Mouse (Mus musculus): ENCODE measurements around the gene Gm26620.

The Gm26620 gene

DNA sequence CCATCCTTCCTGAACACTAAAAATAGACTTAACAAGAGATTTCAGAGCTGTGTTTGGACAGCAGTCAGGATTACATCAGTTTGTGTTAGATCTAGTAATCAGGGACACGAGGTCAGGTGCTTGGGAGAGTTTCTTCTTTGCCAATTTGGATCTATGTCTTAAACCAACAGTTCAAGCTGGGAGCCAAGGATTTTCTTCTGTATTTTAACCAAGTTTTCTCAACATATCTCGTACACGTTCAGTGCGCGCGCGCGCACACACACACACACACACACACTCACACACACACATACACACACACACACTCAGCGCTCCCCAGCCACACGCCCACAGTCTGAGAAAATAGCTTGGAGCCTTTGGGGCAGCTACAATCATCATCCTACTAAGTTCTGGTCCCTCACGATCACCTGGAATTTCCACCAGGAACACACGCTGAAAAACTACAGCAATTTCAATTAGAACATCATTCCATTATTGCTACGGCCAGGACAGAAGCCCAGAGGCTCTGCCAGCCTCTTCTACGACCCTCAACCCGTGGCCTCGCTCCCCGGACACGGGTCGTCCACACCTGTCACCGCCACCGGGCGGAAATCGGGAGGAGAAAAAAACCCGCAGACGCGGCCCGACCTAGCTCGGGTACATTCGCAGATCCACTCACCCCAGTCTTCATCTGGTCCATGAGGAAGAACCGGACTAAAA, 17.7 kb upstream of the Gm26620 start:
- ChIA-PET POLR2A (interaction anchor here (0.7 to 17.0 kb wide), 49 partner anchors 9 to 602 kb away, joined by 3 to 329 read pairs (median 4); partner anchors contain the start of genes Dusp12 (in 3 of the 4) and Gm26620 (in 3 of the 4)), CTCF (interaction anchor here in 3 of 4 experiments (0.7 to 1.4 kb wide), 4 partner anchors 18 to 34 kb away, joined by 3 to 6 read pairs (median 4); partner anchors contain the start of genes Dusp12 (in 1 of the 3) and Gm26620 (in 1 of the 3))

DNA sequence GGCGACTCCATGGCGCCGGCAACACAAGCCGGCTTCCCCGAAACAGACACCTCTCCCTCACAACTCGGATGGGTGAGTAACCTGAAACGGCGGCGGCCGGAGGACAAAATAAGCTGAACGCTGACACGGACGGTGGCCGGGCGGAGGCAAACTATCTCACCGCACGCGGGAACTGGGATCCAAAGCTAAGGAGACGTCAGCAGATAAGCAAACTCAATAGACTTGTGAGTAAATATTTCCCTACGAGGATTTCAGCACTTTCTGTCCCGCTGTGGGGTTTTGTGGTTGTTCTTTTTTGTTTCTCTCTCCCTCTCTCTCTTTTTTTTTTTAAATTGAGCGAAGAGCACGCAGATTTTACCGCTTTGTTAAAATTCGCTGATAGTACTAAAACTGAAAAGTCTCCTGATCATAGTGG, 17.2 kb upstream of the Gm26620 start, which contains the start of gene Atf6:
Gene Atf6, minus strand, starts transcription at position 81 of the 415 bp plus-strand sequence.
- ChIA-PET POLR2A (interaction anchor here (0.7 to 17.0 kb wide), 51 partner anchors 8 to 602 kb away, joined by 3 to 329 read pairs (median 4); partner anchors contain the start of genes Dusp12 (in 4 of the 4) and Gm26620 (in 3 of the 4)), CTCF (interaction anchor here in 2 of 4 experiments (1.3 to 1.4 kb wide), 3 partner anchors 18 to 34 kb away, joined by 4 to 6 read pairs (median 5); partner anchors contain the start of genes Dusp12 (in 1 of the 2) and Gm26620 (in 1 of the 2))

DNA sequence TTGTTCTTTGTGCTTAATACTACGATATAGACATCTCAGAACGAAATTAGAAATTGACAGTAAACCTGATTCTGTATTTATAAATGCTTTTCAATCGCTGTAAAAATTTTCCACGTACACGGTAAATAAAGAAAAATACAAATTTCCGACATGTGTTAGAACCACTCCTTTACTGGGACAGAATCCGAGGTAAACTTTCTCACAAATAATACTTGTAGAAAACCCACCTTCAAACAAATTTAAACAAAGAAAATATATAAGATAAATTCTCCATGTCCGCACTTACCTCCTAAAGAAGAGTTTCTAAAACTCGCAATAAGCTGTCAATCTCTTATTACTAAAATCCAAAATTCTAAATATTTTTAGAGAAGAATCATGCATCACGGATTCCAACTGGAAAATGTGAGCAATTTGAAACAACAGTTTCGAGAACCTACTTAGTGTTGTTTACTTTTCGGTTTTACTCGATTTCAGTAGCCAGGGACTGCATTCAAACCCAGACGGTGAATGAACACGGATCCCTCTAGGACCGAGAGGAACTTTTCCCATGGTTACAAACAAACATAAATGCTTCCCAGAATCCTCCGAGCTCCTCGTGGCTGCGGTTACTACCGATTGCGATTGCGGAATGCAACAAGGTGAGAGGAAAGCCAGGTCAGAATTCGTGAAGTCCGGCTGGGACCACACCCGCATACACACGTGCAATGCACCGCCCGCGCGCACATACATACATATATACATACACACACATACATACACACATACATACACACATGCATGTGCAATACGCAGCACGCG, 16.6 kb upstream of the Gm26620 start:
- ChIA-PET POLR2A (interaction anchor here (0.5 to 17.0 kb wide), 59 partner anchors 8 to 601 kb away, joined by 3 to 329 read pairs (median 4); partner anchors contain the start of genes Dusp12 (in 4 of the 4), Gm26620 (in 3 of the 4) and Ppox (in 1 of the 4)), CTCF (interaction anchor here in 3 of 4 experiments (0.6 to 1.4 kb wide), 7 partner anchors 17 to 413 kb away, joined by 3 to 6 read pairs (median 4); partner anchors contain the start of genes Dusp12 (in 1 of the 3) and Gm26620 (in 1 of the 3))

DNA sequence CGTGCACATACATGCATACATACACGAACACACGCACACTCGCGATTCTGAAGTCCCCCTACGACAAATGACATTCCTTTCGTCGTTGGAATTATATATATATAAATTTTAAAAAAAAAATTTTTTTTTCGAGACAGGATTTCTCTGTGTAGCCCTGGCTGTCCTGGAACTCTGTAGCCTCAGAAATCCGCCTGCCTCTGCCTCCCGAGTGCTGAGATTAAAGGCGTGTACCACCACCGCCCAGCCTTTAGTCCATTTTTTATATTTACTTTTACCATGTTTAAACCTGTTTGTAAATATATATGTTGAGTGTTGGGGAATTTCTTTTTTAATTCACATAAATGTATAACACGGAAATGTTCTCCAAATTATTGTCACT, 16.0 kb upstream of the Gm26620 start:
- POLR2A ChIA-PET: interaction anchor here (0.7 to 17.0 kb wide), 21 partner anchors 9 to 412 kb away, joined by 3 to 329 read pairs (median 7); partner anchors contain the start of genes Dusp12 (in 3 of the 4), Gm26620 (in 3 of the 4) and Ppox (in 1 of the 4)
- CTCF ChIA-PET: interaction anchor here in 1 of 4 experiments (1.0 kb wide), 2 partner anchors 33 to 413 kb away, joined by 3 to 4 read pairs; no protein-coding TSS in a partner anchor

DNA sequence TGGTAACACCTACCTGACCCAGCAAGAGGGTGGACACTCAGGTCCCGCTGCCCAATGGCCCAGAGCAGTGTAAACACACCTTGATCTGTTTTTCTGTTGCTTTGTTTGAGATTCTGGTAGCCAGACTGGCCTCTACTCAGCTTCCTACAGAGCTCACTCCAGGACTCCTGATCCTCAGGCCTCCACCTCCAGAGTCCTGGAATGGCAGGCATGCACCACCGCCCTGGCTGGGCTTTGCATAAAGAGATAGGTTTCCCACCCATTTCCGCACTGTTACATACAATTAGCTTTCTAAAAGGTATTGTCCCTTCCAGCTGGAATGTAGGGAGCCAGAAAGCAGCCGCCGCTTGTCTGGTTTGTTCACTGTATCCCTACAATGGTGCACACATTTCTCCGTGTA, 13.5 kb upstream of the Gm26620 start:
- ChIA-PET CTCF (interaction anchor here in 3 of 4 experiments (0.7 to 2.2 kb wide), 9 partner anchors 12 to 126 kb away, joined by 3 to 10 read pairs (median 5); partner anchors contain the start of genes Dusp12 (in 2 of the 3) and Gm26620 (in 2 of the 3)), POLR2A (interaction anchor here (0.6 to 17.0 kb wide), 32 partner anchors 9 to 696 kb away, joined by 3 to 329 read pairs (median 4); partner anchors contain the start of genes Dusp12 (in 4 of the 4), Gm26620 (in 4 of the 4) and Uap1 (in 1 of the 4))

DNA sequence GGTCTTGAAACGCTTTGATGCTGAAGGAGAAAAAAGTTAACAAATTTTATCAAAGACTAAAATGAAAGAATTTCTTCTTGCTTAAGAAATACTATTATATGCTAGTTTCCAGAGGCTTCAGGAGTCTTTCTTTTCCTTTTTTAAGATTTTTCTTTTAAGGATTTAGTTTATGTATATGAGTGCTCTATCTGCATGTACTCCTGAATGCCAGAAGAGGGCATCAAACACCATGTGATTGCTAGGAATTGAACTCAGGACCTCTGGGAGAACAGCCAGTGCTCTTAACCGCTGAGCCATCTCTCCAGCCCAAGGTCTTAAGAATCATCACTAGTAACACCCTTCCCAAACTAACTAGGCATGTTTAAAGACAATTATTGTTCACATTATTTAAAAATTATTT, 12.9 kb upstream of the Gm26620 start:
- ChIA-PET POLR2A (interaction anchor here (0.8 to 17.0 kb wide), 27 partner anchors 8 to 187 kb away, joined by 3 to 329 read pairs (median 4); partner anchors contain the start of genes Dusp12 (in 4 of the 4) and Gm26620 (in 4 of the 4)), CTCF (interaction anchor here in 2 of 4 experiments (1.1 to 2.2 kb wide), 6 partner anchors 12 to 125 kb away, joined by 3 to 10 read pairs (median 6); partner anchors contain the start of genes Dusp12 (in 2 of the 2) and Gm26620 (in 2 of the 2))

DNA sequence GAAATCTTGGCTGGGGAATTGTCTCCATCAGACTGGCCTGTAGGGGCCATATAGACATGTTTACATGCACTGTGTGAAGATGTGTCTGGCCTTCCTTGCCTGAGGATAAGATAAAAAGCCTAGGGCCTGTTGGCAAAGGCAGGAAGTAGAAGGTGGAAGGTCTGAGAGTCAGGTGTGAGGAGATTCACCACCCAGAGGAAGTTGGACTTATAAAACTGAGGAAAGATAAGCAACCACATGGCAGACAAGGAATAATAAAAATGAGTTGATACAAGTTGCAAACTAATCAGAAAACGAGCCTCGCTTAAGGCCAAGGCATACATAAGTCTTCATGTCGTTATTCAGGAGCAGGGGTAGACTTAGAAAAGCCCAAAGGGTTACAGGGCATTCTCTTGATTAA, 9.2 kb upstream of the Gm26620 start:
- CTCF ChIA-PET: interaction anchor here in 1 of 4 experiments (0.6 kb wide), 1 partner anchor 21 kb away, joined by 3 read pairs; no protein-coding TSS in a partner anchor
- POLR2A ChIA-PET: interaction anchor here in 3 of 4 experiments (1.0 to 17.0 kb wide), 6 partner anchors 9 to 484 kb away, joined by 3 to 329 read pairs (median 4); partner anchors contain the start of genes Dusp12 (in 1 of the 3) and Gm26620 (in 1 of the 3)

DNA sequence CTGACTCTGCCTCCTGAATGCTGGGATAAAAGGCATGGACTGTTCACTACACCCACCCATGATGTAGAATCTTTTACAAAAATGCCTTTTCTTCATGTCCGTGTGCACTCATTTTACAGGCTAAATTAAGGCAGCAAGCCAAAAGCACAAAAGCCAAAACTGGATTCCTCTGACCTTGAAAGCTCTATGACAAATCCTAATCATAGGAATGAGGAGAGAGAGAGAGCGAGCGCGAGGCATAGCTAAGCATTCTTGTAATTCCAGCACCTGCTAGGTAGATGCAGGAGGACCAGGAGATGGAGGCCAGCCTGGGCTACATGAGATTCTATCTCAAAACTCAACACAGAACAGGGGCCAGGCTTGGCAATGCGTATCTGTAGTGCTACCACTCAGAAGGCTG, 8.0 kb upstream of the Gm26620 start:
- POLR2A ChIA-PET: interaction anchor here (0.8 to 17.0 kb wide), 8 partner anchors 8 to 179 kb away, joined by 3 to 329 read pairs (median 6); partner anchors contain the start of genes Atf6 (in 2 of the 4), Dusp12 (in 2 of the 4) and Gm26620 (in 2 of the 4)
- CTCF ChIA-PET: no interaction called here

DNA sequence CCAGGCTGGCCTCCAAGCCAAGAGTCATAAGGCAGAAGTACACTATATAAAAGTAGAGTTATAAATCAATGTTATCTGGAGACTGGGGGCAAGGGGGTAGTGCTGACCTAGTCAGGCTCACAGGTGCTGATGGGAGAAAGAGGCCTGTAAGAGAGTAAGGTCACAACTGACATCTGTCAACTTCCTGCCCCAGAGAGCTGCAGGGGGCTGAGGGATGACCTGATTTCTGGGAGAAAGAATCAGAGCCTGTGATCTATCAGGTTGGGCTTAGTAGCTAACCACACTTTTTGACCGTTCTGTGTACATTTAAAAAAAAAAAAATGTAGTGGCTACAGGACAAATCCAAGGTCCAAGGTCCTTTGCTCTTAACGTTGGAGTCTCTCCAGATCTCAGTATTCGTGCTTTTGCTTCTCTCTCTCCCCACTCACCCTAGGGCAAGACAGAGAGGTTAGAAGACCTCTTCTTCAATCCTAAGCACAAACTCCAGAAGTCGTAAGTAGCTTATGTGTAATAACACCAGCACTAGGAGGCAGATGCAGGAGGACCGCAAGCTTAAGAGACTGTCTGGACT, 1.9 kb upstream of the Gm26620 start:
- CTCF ChIA-PET: interaction anchor here in 2 of 4 experiments (0.5 to 1.3 kb wide), 3 partner anchors 15 to 174 kb away, joined by 3 to 4 read pairs (median 4); no protein-coding TSS in a partner anchor
- POLR2A ChIA-PET: interaction anchor here in 3 of 4 experiments (0.6 to 16.8 kb wide), 9 partner anchors 8 to 419 kb away, joined by 3 to 329 read pairs (median 4); partner anchors contain the start of gene Atf6 (in 1 of the 3)

DNA sequence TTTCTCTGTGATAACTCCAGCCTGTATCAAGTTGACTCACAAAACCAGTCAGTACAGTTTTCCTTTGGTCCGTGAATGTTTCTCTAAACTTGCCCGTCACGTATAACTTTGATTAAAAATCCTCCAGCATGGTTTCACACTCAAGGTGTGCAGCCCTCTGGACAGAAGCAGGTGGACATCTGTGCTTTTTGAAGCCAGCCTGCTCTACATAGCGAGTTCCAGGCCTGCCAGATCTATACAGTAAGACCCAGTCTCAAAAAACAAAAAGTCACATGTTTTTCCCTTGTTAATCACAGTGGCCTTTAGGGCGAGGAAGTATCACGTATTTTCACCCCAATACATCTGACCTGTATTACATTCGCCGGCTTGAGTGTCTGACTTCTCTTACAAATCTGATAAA, 475 bp upstream of the Gm26620 start:
- ChIA-PET CTCF (interaction anchor here in 1 of 4 experiments (1.0 kb wide), 1 partner anchor 12 kb away, joined by 3 read pairs; no protein-coding TSS in a partner anchor), POLR2A (interaction anchor here in 3 of 4 experiments (0.7 to 16.8 kb wide), 7 partner anchors 11 to 54 kb away, joined by 3 to 329 read pairs (median 7); partner anchors contain the start of gene Atf6 (in 2 of the 3))

DNA sequence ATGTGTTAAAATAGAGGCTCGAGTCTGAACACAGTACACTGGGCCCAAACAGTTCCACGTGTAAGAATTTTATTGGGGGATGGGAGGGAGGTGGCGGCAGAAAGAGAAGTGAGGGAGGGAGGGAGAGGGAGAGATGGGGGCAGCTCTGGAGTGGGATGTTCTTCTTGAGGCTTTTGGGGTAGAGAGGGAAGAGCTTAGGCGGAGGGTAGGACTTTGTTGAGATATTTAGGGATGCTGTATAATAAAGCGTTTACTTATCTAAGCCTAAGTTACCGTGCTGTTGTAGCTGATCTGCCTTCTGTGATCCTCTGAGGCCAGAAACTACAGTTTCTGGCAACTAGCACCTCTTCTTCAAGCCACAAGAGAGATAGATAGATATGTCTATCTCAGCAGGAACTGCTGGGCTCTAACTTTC, 1.2 kb downstream of the Gm26620 start:
- POLR2A ChIA-PET: interaction anchor here (0.5 to 16.8 kb wide), 22 partner anchors 9 to 557 kb away, joined by 3 to 329 read pairs (median 5); partner anchors contain the start of genes Atf6 (in 4 of the 4) and B4galt3 (in 1 of the 4)
- CTCF ChIA-PET: interaction anchor here in 3 of 4 experiments (0.5 to 1.8 kb wide), 13 partner anchors 9 to 225 kb away, joined by 3 to 19 read pairs (median 5); partner anchors contain the start of gene Atf6 (in 1 of the 3)

DNA sequence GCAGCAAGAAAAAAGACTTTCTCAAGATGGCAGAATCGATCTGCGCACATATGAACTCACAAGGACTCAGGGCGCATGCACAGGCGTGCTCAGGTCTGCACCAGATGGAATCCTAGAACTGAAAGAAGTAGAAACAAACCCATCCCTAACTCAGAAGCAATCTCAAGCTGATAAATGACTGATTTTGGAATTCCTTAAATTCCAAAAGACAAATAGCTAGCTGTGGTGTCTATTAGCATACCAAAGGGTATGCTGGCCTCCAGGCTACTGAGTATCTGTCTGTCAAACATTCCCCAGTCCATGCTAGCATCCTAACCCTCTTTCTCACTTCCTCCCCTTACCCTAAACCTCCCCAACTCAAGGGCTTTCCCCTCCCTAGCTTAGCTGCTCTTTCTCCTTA, 4.4 kb downstream of the Gm26620 start:
- ChIA-PET POLR2A (interaction anchor here (0.6 to 16.8 kb wide), 14 partner anchors 9 to 192 kb away, joined by 3 to 329 read pairs (median 4); partner anchors contain the start of genes Atf6 (in 3 of the 4) and Fcgr3 (in 1 of the 4)), CTCF (interaction anchor here in 3 of 4 experiments (0.5 to 4.0 kb wide), 4 partner anchors 9 to 125 kb away, joined by 3 to 20 read pairs (median 4); no protein-coding TSS in a partner anchor)

DNA sequence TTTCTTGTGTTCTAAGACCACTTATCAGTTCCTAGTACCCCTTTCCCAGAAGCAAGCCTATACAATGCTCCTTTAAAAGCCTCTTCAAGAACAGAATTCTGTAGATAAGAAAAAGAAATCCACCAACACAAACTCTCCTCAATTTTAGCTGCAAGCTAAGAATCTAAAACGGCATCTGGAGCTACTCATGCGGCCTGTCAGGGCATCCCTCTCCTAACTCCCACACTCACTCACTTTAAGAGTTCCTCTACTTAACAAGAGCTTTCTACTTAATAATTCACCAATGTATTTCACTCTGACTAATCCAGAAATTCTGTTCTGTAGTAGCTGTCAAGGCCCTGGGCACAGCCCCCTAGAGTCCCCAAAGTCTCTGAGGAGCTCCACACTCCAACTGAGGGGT, 6.8 kb downstream of the Gm26620 start:
- POLR2A ChIA-PET: interaction anchor here (0.6 to 16.8 kb wide), 16 partner anchors 10 to 404 kb away, joined by 3 to 329 read pairs (median 4); partner anchors contain the start of genes Atf6 (in 2 of the 4) and B4galt3 (in 1 of the 4)
- CTCF ChIA-PET: interaction anchor here in 3 of 4 experiments (0.6 to 4.0 kb wide), 7 partner anchors 10 to 347 kb away, joined by 3 to 20 read pairs (median 3); partner anchors contain the start of genes Atf6 (in 1 of the 3) and Fcrlb (in 1 of the 3)

DNA sequence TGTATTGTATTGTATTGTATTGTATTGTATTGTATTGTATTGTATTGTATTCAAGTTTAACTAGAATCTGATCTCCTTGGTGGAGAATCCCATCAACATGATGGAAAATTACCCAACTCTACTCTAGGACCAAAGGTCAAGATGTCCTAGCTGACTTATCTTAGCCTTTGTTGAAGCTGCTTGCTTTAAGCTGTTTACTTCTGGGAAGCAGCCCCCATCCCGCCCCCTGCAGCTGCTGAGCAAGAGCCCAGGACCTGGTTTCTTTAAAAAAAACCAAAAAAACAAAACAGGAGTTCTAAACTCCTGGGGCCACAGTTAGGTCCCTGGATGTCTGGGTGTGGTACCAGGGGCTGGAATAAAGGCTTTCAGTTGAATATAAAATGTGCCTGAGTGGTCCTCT, 7.4 kb downstream of the Gm26620 start:
- ChIA-PET POLR2A (interaction anchor here (0.6 to 16.8 kb wide), 15 partner anchors 9 to 520 kb away, joined by 3 to 329 read pairs (median 3); partner anchors contain the start of gene Atf6 (in 1 of the 4)), CTCF (interaction anchor here in 2 of 4 experiments (0.6 to 4.0 kb wide), 6 partner anchors 9 to 110 kb away, joined by 3 to 20 read pairs (median 3); partner anchors contain the start of genes Atf6 (in 1 of the 2) and Fcrlb (in 1 of the 2))

DNA sequence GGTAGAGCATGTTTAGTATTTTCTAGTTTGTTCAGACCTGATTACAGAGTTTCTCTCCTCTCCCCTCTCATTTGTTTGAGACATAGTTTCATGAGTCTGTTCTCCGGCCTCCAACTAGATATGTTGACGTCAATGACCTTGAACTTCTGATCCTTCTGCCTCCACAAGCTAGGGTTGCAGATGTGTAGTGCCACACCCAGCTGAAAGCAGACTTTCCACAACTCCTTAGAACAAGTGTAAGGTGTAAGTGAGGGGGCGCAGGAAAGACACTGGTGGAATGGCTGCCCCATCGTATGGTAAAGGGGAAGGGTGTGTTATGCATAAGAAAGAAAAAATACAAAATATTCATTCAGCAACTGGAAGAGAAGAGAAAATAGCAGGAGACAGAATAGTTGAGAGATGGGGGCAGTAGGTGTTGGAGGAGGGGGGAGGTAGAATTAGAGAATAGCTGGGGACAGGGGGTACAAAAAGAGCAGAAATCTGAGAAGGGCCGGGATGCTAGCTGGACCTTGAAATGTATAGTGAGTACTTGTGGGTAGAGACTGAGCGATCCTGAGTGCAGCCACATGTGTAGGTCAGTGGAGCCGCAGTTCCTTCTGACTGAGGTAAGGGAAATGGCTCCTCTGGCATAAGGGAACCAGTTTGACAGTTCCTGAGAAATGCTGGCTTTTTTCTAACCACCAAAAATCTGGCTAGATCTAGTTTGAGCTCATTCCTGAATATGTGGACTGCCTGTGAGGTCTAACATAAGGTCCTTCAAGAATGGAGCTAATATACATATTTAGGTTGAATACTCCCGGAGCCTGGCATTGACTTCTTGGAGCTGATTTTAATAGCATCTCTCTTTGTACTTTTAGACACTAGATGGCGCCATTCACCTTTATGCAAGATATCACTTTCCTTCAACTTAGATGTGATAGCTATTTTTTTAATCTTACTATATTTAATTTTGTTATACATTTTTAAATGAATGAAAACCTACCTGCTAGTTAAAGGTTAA, 10.0 kb downstream of the Gm26620 start:
- ChIA-PET POLR2A (interaction anchor here (0.6 to 16.8 kb wide), 26 partner anchors 9 to 463 kb away, joined by 3 to 329 read pairs (median 4); partner anchors contain the start of genes Atf6 (in 3 of the 4), Dusp12 (in 2 of the 4), Gm26620 (in 2 of the 4) and B4galt3 (in 1 of the 4)), CTCF (interaction anchor here (0.6 to 2.2 kb wide), 51 partner anchors 8 to 670 kb away, joined by 3 to 19 read pairs (median 3); partner anchors contain the start of genes Dusp12 (in 2 of the 4), Gm26620 (in 2 of the 4) and Klhdc9 (in 1 of the 4))
